Mouse (Mus musculus) left cerebral cortex, postnatal 10 days (tissue): ENCODE results near the gene Txnip. TPM values are rescaled to one million over a fixed set of nuclear protein-coding genes. Genes with fewer than 3 reads are reported as not detected.

Experiments used
- DNase-seq, 2 experiments: peaks; one replicate each; pipeline ENCODE4 v3.0.0; 2021 to 2022; ENCODE audit warnings: low spot score in 2 of 2, mixed read lengths in 1 of 2; ENCODE audit errors: extremely low spot score in 1 of 2
- intact Hi-C: fragments of 180-260 bp; cut with DNase I; formaldehyde crosslinking; loops from one replicate; pipeline ENCODE4 v1.15.1; 2025
- total RNA-seq, 2 experiments: library from RNA; stranded (reverse); gene quantifications; 2 replicates each; pipeline ENCODE4 v1.2.3; 2021

Txnip gene
- total RNA-seq, 2 experiments from 2014 or later, result 40.3 to 45.4 TPM

DNA sequence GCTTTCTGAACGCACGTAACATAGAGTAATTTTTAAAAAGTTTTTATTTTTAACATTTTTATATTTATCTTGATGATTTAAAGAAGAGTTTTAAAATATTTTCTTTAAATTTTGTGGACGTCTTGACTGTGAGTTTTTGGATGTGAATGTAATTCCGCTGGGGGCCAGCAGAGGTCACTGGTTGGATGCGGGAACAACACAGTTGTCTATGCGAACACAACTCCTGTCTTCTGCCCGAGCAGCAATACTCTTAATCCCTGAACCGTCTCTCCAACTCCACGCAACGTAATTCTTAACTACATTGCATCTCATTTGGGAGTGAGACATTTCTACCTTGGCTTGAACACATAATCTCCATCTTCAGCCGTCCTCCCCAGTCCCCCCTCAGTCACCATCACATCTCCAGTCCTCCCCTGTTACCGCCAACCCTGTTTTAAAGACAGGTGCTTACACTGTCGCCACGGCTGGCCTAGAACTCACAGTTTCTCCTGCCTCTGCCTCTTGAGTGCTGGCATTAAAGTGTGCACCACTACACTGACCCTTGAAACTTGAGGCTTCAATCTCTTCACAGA is 10.3 kb upstream of the Txnip start:
- peak; percentile 77 to 83 for DNase-seq
- intact Hi-C loops, result loop anchor here (1.0 to 5.0 kb wide), 2 partner anchors 33 to 150 kb away; partner anchors contain the start of gene Pias3

DNA sequence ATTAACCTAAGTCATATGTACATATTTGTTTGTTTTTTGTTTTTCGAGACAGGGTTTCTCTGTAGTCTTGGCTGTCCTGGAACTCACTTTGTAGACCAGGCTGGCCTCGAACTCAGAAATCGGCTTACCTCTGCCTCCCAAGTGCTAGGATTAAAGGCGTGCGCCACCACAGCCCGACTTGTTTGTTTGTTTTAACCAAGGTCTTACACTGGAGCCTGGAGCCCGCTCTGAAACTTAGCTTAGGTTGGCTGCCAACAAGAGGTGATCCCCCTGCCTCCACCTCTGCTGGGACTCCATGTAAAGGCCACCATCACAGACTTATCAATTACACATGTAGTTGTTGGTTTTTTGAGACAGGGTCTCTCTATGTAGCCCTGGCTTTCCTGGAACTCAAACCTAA is 8.9 kb upstream of the Txnip start:
- DNase-seq, result no peak
- intact Hi-C loops, result loop anchor here (5.0 kb wide), 1 partner anchor 148 kb away; the partner anchor contains the start of gene Pias3

DNA sequence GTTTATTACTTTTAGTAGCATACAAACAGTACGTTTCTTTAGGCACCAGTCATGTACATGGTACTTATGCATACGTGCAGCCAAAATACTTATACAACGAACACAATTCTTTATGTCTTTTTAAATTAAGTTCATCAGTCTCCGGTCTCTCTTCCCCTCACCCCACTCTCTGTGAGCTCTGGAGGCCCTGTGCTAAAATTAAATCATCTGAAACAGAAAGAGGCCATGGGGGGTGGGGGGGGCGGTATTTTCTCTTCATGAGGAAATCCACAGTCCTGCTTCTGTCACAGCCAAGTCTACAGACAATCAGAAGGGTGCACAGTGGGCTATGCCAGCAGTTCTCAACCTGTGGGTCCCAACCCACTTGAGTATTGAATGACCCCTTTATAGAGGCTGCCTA is 8.4 kb upstream of the Txnip start:
- intact Hi-C loops, result loop anchor here (5.0 kb wide), 1 partner anchor 148 kb away; the partner anchor contains the start of gene Pias3
- DNase-seq, result no peak

- peak in 1 of 2 experiments; percentile 66 for DNase-seq
- intact Hi-C loops, result loop anchor here (1.0 to 5.0 kb wide), 2 partner anchors 25 to 86 kb away; partner anchors contain the start of genes Gm16253, Gm42957 and Pex11b
Observed at GRCm38 (mm10) chr3:96551203-96551602, 6.6 kb upstream of the Txnip start.

GRCm38 (mm10) chr3:96551890-96552289 is 5.9 kb upstream of the Txnip start:
- no peak for DNase-seq
- intact Hi-C loops, result loop anchor here (1.0 to 5.0 kb wide), 2 partner anchors 24 to 85 kb away; partner anchors contain the start of genes Gm16253, Gm42957 and Pex11b

- intact Hi-C loops, result loop anchor here (5.0 kb wide), 1 partner anchor 84 kb away; the partner anchor contains the start of genes Gm42957 and Pex11b
- no peak for DNase-seq
Observed at GRCm38 (mm10) chr3:96553601-96554000, 4.2 kb upstream of the Txnip start.

GRCm38 (mm10) chr3:96554251-96554650 is 3.5 kb upstream of the Txnip start:
- no peak for DNase-seq
- intact Hi-C loops, result loop anchor here (5.0 kb wide), 1 partner anchor 83 kb away; the partner anchor contains the start of genes Gm42957 and Pex11b

DNA sequence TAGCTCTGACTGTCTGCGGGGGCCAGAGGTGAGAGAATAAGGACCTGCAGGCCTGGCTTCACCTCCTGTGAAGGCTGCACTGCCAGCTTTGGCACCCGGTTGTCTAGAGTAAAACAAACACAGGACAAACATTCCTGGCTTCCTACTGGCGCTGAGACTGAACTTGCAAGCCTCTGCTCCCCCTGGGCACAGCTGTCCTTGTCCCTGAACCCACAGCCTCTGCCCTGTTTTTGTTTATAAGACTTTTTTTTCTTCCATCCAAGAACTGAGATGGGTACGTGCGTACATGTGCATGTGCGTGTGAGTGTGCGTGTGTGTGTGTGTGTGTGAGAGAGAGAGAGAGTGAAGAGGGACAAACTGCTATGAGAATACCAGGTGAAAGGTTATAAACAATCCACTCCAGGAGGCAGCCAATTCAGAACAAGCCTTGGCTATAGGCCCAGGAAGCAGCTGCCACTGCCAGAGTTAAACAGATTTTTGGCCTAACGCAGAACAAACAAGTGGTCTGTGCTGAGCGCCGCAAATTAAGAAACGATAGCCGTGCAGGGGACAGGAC is 2.6 kb upstream of the Txnip start:
- DNase-seq, result peak; percentile 67 to 83
- intact Hi-C loops, result no loop called here

GRCm38 (mm10) chr3:96555999-96556614 is 1.6 kb upstream of the Txnip start:
- intact Hi-C loops, result no loop called here
- no peak for DNase-seq

- intact Hi-C loops, result no loop called here
Observed at GRCm38 (mm10) chr3:96556651-96557635, 814 bp upstream of the Txnip start.

GRCm38 (mm10) chr3:96558159-96558558 is 402 bp downstream of the Txnip start:
- DNase-seq, result no peak
- intact Hi-C loops, result no loop called here

More at GRCm38 (mm10) chr3:96556651-96557635, 814 bp upstream of the Txnip start:
- DNase-seq, result no peak

- intact Hi-C loops, result no loop called here
- no peak for DNase-seq
Observed at GRCm38 (mm10) chr3:96558668-96559196, 975 bp downstream of the Txnip start.

GRCm38 (mm10) chr3:96559398-96559910 is 1.7 kb downstream of the Txnip start:
- DNase-seq, result no peak
- intact Hi-C loops, result no loop called here

DNA sequence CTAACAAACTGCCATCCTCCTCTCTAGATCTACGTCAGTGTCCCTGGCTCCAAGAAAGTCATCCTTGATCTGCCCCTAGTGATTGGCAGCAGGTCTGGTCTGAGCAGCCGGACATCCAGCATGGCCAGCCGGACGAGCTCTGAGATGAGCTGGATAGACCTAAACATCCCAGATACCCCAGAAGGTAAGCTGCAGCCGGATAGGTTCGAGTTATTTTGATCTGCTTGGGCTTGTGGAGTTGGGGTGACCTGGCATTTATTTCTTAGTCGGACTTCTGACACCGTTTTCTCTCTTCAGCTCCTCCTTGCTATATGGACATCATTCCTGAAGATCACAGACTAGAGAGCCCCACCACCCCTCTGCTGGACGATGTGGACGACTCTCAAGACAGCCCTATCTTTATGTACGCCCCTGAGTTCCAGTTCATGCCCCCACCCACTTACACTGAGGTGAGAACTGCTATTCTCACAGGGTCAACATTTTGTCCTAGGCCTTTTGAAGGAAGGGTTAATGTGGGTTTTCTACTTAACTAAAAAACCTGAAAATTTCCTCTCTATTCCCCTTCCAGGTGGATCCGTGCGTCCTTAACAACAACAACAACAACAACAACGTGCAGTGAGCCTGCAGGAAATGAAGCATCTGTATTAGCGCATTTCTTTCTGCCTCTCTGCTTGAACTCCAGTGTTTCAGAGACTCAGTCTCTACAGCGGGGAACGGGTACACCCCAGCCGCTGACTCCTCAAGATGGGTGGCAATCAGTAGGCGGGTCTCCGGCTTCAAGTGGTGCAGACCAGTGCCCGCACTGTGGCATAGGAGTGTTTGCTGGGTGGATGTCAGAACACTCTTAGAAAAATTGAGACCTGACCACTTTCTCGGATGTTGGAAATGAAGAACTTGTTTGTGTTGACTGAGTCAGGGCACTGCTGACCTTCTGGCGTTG is 2.4 kb downstream of the Txnip start:
- intact Hi-C loops, result no loop called here
- DNase-seq, result no peak

GRCm38 (mm10) chr3:96560881-96561668 is 3.3 kb downstream of the Txnip start:
- intact Hi-C loops, result no loop called here

GRCm38 (mm10) chr3:96561946-96562681 is 4.4 kb downstream of the Txnip start:
- intact Hi-C loops, result no loop called here
- DNase-seq, result no peak

More at GRCm38 (mm10) chr3:96560881-96561668, 3.3 kb downstream of the Txnip start:
- no peak for DNase-seq
